Mouse (Mus musculus) embryonic facial prominence, embryonic 11.5 days (tissue): ENCODE data around the gene Pm20d1. TPM values are rescaled to one million over a fixed set of nuclear protein-coding genes. Genes with fewer than 3 reads are reported as not detected.
A peak's percentile ranks its signal among the peaks of the same experiment; 100 is the strongest.

Experiments
- ATAC-seq: fragments of 200-750 bp; cut with Nextera tagmentation; replicated peaks from 2 replicates; pipeline ENCODE4 v1.8.0; 2017; ENCODE audit warnings: low read depth; ENCODE audit not compliant: insufficient number of reproducible peaks, low FRiP score, low TSS enrichment
- DNase-seq: peaks from one replicate; pipeline ENCODE4 v3.0.0-alpha.2; 2015; ENCODE audit warnings: low spot score
- H3K27ac ChIP-seq: fragments of 300-500 bp; sonication (generic); replicated peaks from 2 replicates; pipeline ENCODE4 v1.5.1; 2014; ENCODE audit warnings: mild to moderate bottlenecking, low read depth, low read length, control low read depth
- H3K27me3 ChIP-seq: fragments of 300-500 bp; sonication (generic); 2 replicates; pipeline ENCODE4 v1.6.1; 2014; ENCODE audit warnings: mild to moderate bottlenecking, low read length, moderate library complexity, mixed read lengths; ENCODE audit not compliant: control insufficient read depth, insufficient read depth
- H3K36me3 ChIP-seq: fragments of 300-500 bp; sonication (generic); replicated peaks from 2 replicates; pipeline ENCODE4 v1.6.1; 2014; ENCODE audit warnings: low read depth, mild to moderate bottlenecking, low read length, moderate library complexity, mixed read lengths; ENCODE audit not compliant: control insufficient read depth, insufficient read depth
- H3K4me1 ChIP-seq: fragments of 300-500 bp; sonication (generic); 2 replicates; pipeline ENCODE4 v1.6.1; 2014; ENCODE audit warnings: low read length, mixed read lengths; ENCODE audit not compliant: control insufficient read depth, insufficient read depth
- H3K4me2 ChIP-seq: fragments of 300-500 bp; sonication (generic); 2 replicates; pipeline ENCODE4 v1.6.1; 2014; ENCODE audit warnings: low read depth, mild to moderate bottlenecking, control low read depth, low read length, moderate library complexity
- H3K4me3 ChIP-seq: fragments of 300-500 bp; sonication (generic); 2 replicates; pipeline ENCODE4 v1.5.1; 2014; ENCODE audit warnings: low read depth, low read length, control low read depth
- H3K9ac ChIP-seq: fragments of 300-500 bp; sonication (generic); replicated peaks from 2 replicates; pipeline ENCODE4 v1.6.1; 2014; ENCODE audit warnings: mild to moderate bottlenecking, control low read depth, low read length
- H3K9me3 ChIP-seq: fragments of 300-500 bp; sonication (generic); replicated peaks from 2 replicates; pipeline ENCODE4 v1.6.1; 2016; ENCODE audit warnings: mild to moderate bottlenecking, low read length, inconsistent platforms, mixed read lengths; ENCODE audit not compliant: control insufficient read depth
- WGBS: fragments of 180-500 bp; shearing (Covaris S2); extraction: QIAGEN DNeasy Blood & Tissue Kit; methylation state at CpG from one replicate; pipeline ENCODE4 v1.1.7; 2014; 5-methylcytosine and 5-hydroxymethylcytosine counted together
- polyA plus RNA-seq: library from polyadenylated mRNA; unstranded; fragments of >200 nt; fragmentation: Nextera tagmentation; extraction: Ambion mirVana; gene quantifications from 2 replicates; pipeline ENCODE4 v1.2.1, GENCODE M21; 2014

Pm20d1 gene
- polyA plus RNA-seq, 1 experiment from 2014 or later: 1.1 TPM

- Histone ChIP-seq H3K27ac (no peak overlapping the region), H3K27me3 (no peaks in the 10 kb centered on the region), H3K36me3 (no peaks in the 10 kb centered on the region; the same call in none of the 2 replicates), H3K4me3 (no peak overlapping the region), H3K4me2 (no peak overlapping the region), H3K9me3 (no peaks in the 10 kb centered on the region), H3K9ac (no peak overlapping the region), H3K4me1 (no peaks in the 10 kb centered on the region)
- ATAC-seq: no peak
- 80% methylated on average over 5 of the region's 5 CpGs for WGBS
- DNase-seq: no peak
Measured at GRCm38 (mm10) chr1:131838542-131838941, 41.4 kb downstream of the Pm20d1 start.

- Histone ChIP-seq H3K4me2 (no peak overlapping the region), H3K4me3 (no peak overlapping the region), H3K9me3 (no peaks in the 10 kb centered on the region), H3K27ac (no peak overlapping the region), H3K27me3 (no peaks in the 10 kb centered on the region), H3K9ac (no peak overlapping the region), H3K4me1 (no peaks in the 10 kb centered on the region), H3K36me3 (no peaks in the 10 kb centered on the region; the same call in none of the 2 replicates)
- DNase-seq (no peak), ATAC-seq (no peak)
- WGBS: 50% methylated on average over 2 of the region's 2 CpGs
Measured at GRCm38 (mm10) chr1:131839279-131839678, 42.1 kb downstream of the Pm20d1 start.

DNA sequence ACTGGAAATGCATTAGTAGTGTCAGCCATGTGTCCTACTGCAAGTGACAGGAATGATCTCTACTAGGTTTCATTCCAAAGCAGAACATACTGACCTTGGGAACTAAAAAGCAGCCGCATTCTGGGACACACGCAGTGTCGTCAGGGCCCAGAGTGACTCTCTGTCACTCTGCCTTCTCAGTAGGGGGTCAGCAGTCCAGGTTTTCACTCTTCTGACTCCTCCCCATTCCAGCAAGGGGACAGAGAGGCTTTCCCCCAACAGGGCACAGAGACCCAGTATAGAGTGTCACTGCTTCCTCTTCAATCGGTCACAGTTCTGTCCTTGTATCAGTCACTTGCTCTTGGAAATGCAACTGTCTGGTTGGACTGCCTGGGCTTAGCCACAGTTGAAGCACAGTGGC is 45.0 kb downstream of the Pm20d1 start:
- Histone ChIP-seq H3K4me3 (no peak overlapping the region), H3K4me1 (no peaks in the 10 kb centered on the region), H3K36me3 (no peaks in the 10 kb centered on the region; the same call in none of the 2 replicates), H3K9ac (no peak overlapping the region), H3K27ac (no peak overlapping the region), H3K27me3 (no peaks in the 10 kb centered on the region), H3K9me3 (no peaks in the 10 kb centered on the region), H3K4me2 (no peak overlapping the region)
- no peak for DNase-seq
- no peak for ATAC-seq
- WGBS: 88% methylated on average over 4 of the region's 4 CpGs

DNA sequence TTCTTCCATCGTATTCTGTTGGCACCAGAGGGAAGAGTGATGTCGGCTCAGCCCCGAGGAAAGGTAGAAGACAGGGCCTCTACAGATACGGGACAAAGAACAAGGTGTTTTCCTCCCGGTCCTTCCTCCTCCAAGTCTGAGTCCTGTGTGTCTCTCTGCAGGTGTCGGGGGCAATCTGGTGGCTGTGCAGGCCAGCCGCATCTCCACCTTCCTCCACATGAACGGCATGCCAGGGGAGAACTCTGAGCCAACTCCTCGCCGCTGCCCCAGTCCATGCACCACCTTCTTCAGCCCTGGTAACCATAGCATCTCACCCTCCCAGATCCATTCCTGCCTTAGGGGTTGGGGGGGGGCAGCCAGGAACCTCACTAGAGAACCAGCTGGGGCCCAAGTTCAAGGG is 46.6 kb downstream of the Pm20d1 start:
- no peaks in the 10 kb centered on the region for H3K9me3 ChIP-seq
- H3K9ac ChIP-seq: no peak overlapping the region
- 93% methylated on average over 10 of the region's 10 CpGs for WGBS
- no peaks in the 10 kb centered on the region; the same call in none of the 2 replicates for H3K36me3 ChIP-seq
- no peak overlapping the region for H3K4me3 ChIP-seq
- H3K27ac ChIP-seq: no peak overlapping the region
- H3K4me2 ChIP-seq: no peak overlapping the region
- DNase-seq (no peak), ATAC-seq (no peak)
- no peaks in the 10 kb centered on the region for H3K27me3 ChIP-seq
- H3K4me1 ChIP-seq: no peaks in the 10 kb centered on the region

DNA sequence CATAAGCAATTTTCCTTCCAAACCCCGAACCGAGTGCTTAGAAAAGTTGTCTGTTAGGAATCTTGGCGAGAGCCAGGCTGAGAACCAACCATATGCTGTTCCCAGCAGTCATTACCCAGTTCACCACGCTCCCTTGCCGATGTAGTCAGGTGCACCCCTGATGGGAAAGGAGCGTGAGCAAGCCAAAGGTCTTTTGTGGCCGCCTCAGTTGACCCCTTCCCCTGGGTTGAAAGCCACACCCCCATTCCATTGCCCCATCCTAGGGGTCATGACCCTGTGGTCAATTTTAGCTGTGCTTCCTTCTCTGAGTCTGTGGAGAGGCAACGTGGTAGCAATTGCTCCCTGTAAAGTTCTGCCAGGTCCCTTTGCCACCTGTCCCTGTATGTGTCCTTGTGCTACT is 47.7 kb downstream of the Pm20d1 start:
- H3K4me2 ChIP-seq: no peak overlapping the region
- no peak overlapping the region for H3K9ac ChIP-seq
- ATAC-seq (no peak), DNase-seq (no peak)
- 64% methylated on average over 8 of the region's 8 CpGs for WGBS
- no peak overlapping the region for H3K4me3 ChIP-seq
- no peaks in the 10 kb centered on the region for H3K27me3 ChIP-seq
- no peaks in the 10 kb centered on the region; the same call in none of the 2 replicates for H3K36me3 ChIP-seq
- H3K4me1 ChIP-seq: no peaks in the 10 kb centered on the region
- no peak overlapping the region for H3K27ac ChIP-seq
- H3K9me3 ChIP-seq: no peaks in the 10 kb centered on the region

DNA sequence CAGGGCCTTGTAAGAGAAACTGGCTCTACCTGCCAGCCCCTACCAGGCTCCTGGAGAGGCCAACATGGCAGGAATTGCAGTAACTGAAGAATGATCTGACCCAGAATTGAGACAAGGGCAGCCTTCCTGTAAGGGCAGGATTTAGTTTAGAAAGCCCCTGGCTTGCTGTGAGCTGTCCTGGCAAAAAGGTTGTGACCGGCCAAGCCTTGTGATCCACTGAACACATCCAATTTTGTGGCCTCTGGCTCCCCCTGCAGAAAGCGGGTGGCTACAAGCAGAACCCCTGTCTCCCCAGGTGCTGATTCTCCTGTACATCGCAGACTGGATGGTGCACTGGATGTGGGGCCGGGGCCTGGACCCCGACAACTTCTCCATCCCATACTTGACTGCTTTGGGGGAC is 49.1 kb downstream of the Pm20d1 start:
- Histone ChIP-seq H3K9me3 (no peaks in the 10 kb centered on the region), H3K27me3 (no peaks in the 10 kb centered on the region), H3K9ac (no peak overlapping the region), H3K36me3 (no peaks in the 10 kb centered on the region; the same call in none of the 2 replicates), H3K4me3 (no peak overlapping the region), H3K4me2 (no peak overlapping the region), H3K4me1 (no peaks in the 10 kb centered on the region), H3K27ac (no peak overlapping the region)
- ATAC-seq: no peak
- peak; percentile 37 for DNase-seq
- 75% methylated on average over 5 of the region's 5 CpGs for WGBS

- no peaks in the 10 kb centered on the region for H3K36me3 ChIP-seq
- H3K27me3 ChIP-seq: no peaks in the 10 kb centered on the region
- H3K9ac ChIP-seq: no peak overlapping the region
- no peak overlapping the region for H3K4me2 ChIP-seq
- H3K4me1 ChIP-seq: no peaks in the 10 kb centered on the region
- WGBS: 87% methylated on average over 4 of the region's 4 CpGs
- ATAC-seq (no peak), DNase-seq (no peak)
- H3K4me3 ChIP-seq: no peak overlapping the region
- H3K27ac ChIP-seq: no peak overlapping the region
- no peaks in the 10 kb centered on the region for H3K9me3 ChIP-seq
Measured at GRCm38 (mm10) chr1:131861811-131862210, 64.6 kb downstream of the Pm20d1 start.

DNA sequence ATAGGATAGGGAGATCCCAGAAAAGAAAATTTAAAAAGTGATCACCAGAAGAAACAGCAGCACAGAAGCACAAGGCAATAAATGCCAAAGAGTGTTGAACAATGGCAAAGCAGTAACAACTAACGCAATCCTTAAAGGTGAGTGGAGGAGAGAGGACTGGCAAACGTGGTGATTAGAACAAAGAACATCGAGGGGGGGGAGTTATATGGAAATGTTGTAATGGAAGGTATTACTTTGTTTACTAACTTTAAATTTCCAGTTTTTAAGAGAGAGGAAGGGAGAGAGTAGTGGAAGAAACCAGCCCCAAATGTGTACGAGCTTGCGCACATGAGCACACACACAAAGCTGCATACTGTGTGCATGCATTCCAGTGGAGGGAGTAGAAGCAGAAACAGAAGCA is 68.4 kb downstream of the Pm20d1 start:
- Histone ChIP-seq H3K27ac (no peak overlapping the region), H3K4me3 (no peak overlapping the region), H3K9ac (no peak overlapping the region), H3K4me1 (no peaks in the 10 kb centered on the region), H3K27me3 (peaks cover 2% of the 10 kb centered on the region; the same call in 1 of the 2 replicates), H3K9me3 (no peaks in the 10 kb centered on the region), H3K4me2 (no peak overlapping the region), H3K36me3 (no peaks in the 10 kb centered on the region)
- WGBS: 79% methylated on average over 5 of the region's 5 CpGs
- DNase-seq (no peak), ATAC-seq (no peak)
